Mouse (Mus musculus): Measurements from ENCODE around the gene Cpeb3. TPM values are rescaled to one million over a fixed set of nuclear protein-coding genes. Genes with fewer than 3 reads are reported as not detected.
A peak's percentile ranks its signal among the peaks of the same experiment; 100 is the strongest.

Cpeb3 gene
- total RNA-seq, 2 experiments from 2014 or later: 55.2 to 55.9 TPM

DNA sequence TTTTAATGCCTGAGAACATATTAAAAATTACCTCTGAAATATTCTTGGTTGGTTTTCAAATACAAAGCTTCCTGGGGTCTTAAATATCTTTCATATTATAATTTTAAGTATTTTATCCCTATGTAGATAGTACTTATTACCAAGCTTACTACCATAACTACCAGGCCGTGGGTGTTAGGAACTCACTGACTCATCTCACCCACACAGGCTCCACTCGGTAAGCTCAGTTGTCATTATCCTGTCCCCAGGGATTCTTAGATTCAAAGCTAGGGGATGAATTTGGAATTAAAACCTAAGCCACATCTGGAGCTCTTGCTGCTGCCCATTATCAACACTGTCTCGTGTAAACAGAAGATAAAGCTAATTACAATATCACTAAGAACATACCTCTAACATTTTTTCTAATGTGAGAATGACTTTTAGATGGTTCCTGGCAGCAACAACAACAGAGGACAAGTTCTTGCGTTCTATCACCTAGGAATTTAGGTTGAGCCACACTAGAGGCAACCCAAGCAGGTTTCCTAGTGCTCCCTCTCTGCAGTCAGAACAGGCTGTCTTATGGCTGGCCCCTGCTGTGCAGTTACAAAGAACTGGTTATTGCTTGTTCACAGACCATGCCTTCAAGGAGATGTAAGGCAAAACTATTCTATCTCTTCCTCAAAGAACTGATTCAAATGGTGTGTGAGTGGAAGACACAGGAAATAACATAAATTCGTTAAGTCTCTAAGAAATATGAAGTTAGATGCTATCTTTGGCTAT, 135.4 kb downstream of the Cpeb3 start:
- intact Hi-C loops (cut with DNase I): no loop called here
- DNase-seq (ENCODE audit: extremely low spot score in 1 of 2, low spot score in 2 of 2): no peak

- DNase-seq (ENCODE audit: extremely low spot score in 1 of 2, low spot score in 2 of 2): no peak
- intact Hi-C loops (cut with DNase I): no loop called here
These were observed 139.2 kb downstream of the Cpeb3 start for GRCm38 (mm10) chr19:37069243-37069642.

DNA sequence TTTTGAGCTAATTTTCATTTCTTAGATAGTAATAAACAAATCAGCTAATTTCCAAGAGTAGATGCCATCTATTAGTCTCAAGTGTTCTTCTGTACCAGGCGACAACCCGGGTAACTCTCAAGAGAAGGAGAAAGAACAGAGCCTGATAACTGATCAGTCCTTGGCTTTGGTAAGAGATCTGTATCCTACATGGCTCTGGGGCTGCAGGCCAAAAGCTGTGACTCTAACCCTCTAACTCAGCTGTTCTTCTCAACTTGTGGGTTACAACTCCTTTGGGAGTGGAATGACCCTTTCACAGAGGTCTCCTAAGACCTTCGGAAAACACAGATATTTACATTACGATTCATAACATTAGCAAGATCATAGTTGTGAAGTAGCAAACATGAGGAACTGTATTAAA, 148.3 kb downstream of the Cpeb3 start:
- DNase-seq (ENCODE audit: extremely low spot score in 1 of 2, low spot score in 2 of 2): no peak
- intact Hi-C loops (cut with DNase I): no loop called here

DNA sequence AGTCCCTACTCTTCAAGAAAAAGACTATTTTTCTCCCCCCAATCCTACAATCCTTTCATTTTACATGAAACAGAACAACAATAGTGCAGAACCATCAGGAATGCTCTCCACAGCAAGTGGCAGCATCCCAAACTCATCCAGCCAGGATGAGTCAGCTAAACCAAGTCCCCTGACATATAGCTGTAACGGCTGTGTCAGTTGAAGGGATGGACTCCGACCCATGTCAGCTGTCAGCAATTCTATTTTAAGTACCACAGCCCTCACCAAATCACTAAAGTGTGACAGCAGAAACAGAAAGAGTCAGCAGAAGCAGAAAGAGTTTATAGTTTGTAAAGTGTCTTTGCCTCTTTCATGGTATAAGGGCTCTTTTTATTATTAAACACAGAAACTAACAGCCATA, 148.8 kb downstream of the Cpeb3 start:
- intact Hi-C loops (cut with DNase I): no loop called here
- DNase-seq (ENCODE audit: extremely low spot score in 1 of 2, low spot score in 2 of 2): no peak

DNA sequence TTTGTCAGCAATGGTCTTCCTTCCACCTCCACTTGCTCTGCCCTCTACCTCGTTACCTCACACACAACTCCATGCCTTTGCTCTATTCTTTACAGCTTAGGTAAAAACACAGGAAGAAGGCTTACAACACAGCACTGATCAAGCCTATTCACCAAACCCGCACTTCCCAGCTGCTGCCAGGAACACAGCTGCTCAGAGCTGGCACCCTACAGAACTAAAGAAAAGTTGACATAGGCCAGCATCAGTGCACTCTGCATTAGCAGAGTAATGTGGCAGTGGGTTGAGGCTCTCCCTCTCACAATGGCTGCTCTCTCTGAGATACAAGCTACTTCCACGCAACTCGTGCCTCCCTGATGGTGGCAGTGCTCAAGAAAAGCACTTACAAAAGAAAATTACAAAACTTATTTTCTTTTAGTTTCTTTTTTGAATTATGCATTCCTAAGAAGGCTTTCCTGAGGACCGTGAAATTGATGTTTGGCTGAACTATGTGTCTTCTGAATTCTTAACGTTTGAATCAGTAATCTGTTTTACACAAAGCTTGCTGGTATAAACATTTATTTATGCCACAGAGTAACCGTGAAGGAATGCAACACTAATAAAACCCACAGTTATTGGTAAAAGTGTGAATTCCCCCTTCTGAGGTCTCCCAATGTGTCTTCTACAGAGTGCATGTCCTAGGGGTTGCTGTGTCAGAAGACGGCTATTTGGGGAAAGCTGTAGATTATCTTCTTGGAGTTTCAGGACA, 151.1 kb downstream of the Cpeb3 start:
- intact Hi-C loops (cut with DNase I): no loop called here

GRCm38 (mm10) chr19:37055976-37056556, 152.3 kb downstream of the Cpeb3 start:
- DNase-seq (ENCODE audit: extremely low spot score in 1 of 2, low spot score in 2 of 2): no peak
- intact Hi-C loops (cut with DNase I): no loop called here

More for the DNA sequence above, 151.1 kb downstream of the Cpeb3 start:
- DNase-seq (ENCODE audit: extremely low spot score in 1 of 2, low spot score in 2 of 2): no peak

DNA sequence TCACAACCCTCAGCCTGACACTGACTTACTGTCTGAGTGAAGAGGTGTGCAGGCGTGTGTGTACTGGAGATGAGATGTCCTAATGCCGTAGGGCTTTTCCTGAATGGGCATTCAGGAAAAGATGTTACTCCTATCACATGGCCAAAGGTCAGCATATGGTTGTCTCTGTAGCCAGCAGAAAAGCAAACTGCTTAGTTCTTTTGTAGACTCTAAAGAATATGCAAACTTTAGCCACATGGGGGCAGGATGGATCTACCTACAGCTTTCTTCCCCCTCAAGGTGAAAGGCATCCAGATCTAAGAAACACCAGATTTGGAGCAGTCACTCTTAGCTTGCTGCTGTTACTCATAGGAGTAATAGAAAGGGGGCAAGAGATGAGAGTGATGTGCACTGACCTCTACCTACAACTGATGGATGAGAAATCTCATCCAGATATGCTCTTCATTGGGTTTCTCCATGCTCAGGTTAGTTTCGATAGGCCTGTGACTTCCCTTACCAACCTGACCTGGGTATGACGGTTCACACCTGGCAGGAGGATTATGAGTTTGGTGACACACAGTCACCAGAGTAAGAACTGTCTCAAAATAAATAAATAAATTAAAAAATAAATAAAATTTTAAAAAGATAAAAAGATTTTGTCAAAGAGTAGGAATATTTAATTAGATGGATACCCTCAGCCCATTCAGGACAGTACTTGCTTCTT, 157.6 kb downstream of the Cpeb3 start:
- DNase-seq (ENCODE audit: extremely low spot score in 1 of 2, low spot score in 2 of 2): peak in 1 of 2 experiments; percentile 38
- intact Hi-C loops (cut with DNase I): loop anchor here (2.0 to 5.0 kb wide), 2 partner anchors 157 to 214 kb away; partner anchors contain the start of genes Cpeb3 and March5

GRCm38 (mm10) chr19:37048507-37048906, 159.9 kb downstream of the Cpeb3 start:
- no peak for DNase-seq (ENCODE audit: extremely low spot score in 1 of 2, low spot score in 2 of 2)
- intact Hi-C loops (cut with DNase I): no loop called here

GRCm38 (mm10) chr19:37044431-37044830, 164.0 kb downstream of the Cpeb3 start:
- DNase-seq (ENCODE audit: extremely low spot score in 1 of 2, low spot score in 2 of 2): no peak
- intact Hi-C loops (cut with DNase I): no loop called here

DNA sequence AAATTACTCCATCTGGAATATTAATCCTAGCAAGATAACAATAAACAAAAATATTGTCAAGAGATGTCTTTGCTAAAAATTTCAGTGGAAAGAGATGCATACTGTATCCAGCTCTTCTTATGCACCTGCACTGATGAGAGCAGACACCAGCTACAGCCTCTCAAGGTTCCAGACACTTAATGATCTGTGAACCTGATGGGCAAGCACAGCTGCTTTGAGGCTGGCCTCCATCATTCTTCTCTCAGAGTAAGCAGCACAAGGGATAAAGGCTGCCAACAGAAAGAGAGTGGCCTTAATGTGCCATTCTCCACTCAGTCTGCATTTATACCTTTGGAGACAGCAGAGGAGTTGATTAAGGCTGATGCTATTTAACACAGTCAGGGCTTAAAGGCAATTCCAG, 167.5 kb downstream of the Cpeb3 start:
- intact Hi-C loops (cut with DNase I): no loop called here
- DNase-seq (ENCODE audit: extremely low spot score in 1 of 2, low spot score in 2 of 2): no peak

- DNase-seq (ENCODE audit: extremely low spot score in 1 of 2, low spot score in 2 of 2): no peak
- intact Hi-C loops (cut with DNase I): no loop called here
These were observed 176.0 kb downstream of the Cpeb3 start for GRCm38 (mm10) chr19:37032364-37032763.

DNA sequence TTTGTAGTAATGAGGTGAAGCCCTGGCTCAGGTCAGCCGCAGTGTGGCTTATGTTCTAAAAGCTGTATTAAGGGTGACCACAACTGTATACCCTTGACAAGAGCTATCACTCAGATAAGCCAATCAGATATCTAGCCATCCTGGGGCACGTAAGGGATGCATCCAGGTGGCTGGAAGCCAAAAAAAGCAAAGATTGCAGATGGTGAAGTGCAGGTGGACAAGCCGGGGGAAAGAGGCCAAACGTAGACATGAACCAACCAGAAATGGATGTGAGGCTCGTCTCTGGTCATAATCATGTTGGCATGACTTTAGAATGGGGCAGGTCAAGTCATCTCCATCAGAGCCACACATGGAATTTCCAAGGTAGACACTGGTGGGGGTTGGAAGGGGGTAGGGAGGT, 177.0 kb downstream of the Cpeb3 start:
- no peak for DNase-seq (ENCODE audit: extremely low spot score in 1 of 2, low spot score in 2 of 2)
- intact Hi-C loops (cut with DNase I): no loop called here

- no peak for DNase-seq (ENCODE audit: extremely low spot score in 1 of 2, low spot score in 2 of 2)
- intact Hi-C loops (cut with DNase I): no loop called here
These were observed 178.6 kb downstream of the Cpeb3 start for GRCm38 (mm10) chr19:37029771-37030170.

GRCm38 (mm10) chr19:37026408-37026807, 182.0 kb downstream of the Cpeb3 start:
- DNase-seq (ENCODE audit: extremely low spot score in 1 of 2, low spot score in 2 of 2): no peak
- intact Hi-C loops (cut with DNase I): no loop called here

GRCm38 (mm10) chr19:37025839-37026319, 182.5 kb downstream of the Cpeb3 start:
- peak in 1 of 2 experiments; percentile 42 for DNase-seq (ENCODE audit: extremely low spot score in 1 of 2, low spot score in 2 of 2)

DNA sequence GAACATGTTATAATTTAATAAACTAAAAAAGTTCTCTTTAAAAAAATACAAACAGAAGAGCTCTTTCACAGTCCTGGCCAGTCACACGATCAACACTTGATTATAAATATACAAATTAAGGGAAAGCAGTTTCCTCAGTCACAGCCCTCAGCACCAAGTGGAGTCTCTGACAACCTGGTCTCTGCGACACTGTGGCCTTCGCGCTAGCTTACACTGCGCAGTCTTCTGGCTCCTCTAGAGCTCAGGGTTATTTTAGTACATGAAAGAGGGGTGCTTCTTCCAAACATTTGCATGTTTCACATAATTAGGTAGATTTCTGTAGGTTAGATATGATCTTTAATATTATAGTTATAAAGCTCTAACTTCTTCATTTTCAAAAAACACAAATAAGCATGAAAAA, 186.3 kb downstream of the Cpeb3 start:
- DNase-seq (ENCODE audit: extremely low spot score in 1 of 2, low spot score in 2 of 2): no peak
- intact Hi-C loops (cut with DNase I): no loop called here

More at GRCm38 (mm10) chr19:37025839-37026319, 182.5 kb downstream of the Cpeb3 start:
- intact Hi-C loops (cut with DNase I): no loop called here

GRCm38 (mm10) chr19:37020951-37021350, 187.4 kb downstream of the Cpeb3 start:
- DNase-seq (ENCODE audit: extremely low spot score in 1 of 2, low spot score in 2 of 2): no peak
- intact Hi-C loops (cut with DNase I): no loop called here

DNA sequence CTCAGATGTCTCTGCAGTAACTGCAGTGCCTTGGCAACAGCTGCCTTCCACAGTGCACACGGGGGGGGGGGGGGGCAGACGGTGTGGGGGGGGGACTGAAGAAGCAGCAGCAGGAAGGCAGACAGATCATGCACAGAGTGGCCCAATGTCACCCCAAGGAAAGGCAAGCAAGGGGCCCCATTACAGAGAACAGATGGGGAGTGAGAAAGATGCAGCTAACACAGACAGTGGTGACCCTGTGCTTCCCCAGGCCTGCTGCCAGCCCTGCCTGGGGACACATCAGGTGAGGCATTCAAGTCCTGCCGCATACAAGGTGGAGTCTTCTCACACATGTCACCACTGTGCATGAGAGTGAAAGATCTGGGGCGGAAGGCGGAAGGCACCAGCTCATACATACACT, 187.9 kb downstream of the Cpeb3 start:
- intact Hi-C loops (cut with DNase I): no loop called here
- no peak for DNase-seq (ENCODE audit: extremely low spot score in 1 of 2, low spot score in 2 of 2)

GRCm38 (mm10) chr19:37018931-37019330, 189.5 kb downstream of the Cpeb3 start:
- intact Hi-C loops (cut with DNase I): no loop called here
- DNase-seq (ENCODE audit: extremely low spot score in 1 of 2, low spot score in 2 of 2): no peak
